Mouse (Mus musculus): ENCODE results near the gene Them7. TPM values are rescaled to one million over a fixed set of nuclear protein-coding genes. Genes with fewer than 3 reads are reported as not detected.
A peak's percentile ranks its signal among the peaks of the same experiment; 100 is the strongest.

Gene Them7
- polyA plus RNA-seq, 1 experiment from 2014 or later: 1.4 TPM

- peaks cover 34% of the 10 kb centered on the region for H3K4me1 ChIP-seq (replicated peaks)
- no peak for ATAC-seq (ENCODE audit: insufficient read depth)
- no peak overlapping the region for H3K9ac ChIP-seq
- no peak overlapping the region for H3K27ac ChIP-seq (replicated peaks)
- H3K4me2 ChIP-seq: no peak overlapping the region
- H3K36me3 ChIP-seq (replicated peaks): no peaks in the 10 kb centered on the region
- 26% methylated on average over 5 of the region's 5 CpGs for WGBS (ENCODE audit: insufficient replicate concordance)
- H3K27me3 ChIP-seq: no peaks in the 10 kb centered on the region
- no peak overlapping the region for H3K4me3 ChIP-seq (replicated peaks)
- no peaks in the 10 kb centered on the region for H3K9me3 ChIP-seq (replicated peaks)
Measured at GRCm38 (mm10) chr2:105417663-105418062, 193.5 kb downstream of the Them7 start.

GRCm38 (mm10) chr2:105418629-105419227 is 194.6 kb downstream of the Them7 start:
- Histone ChIP-seq H3K9me3 (replicated peaks) (no peaks in the 10 kb centered on the region), H3K27ac (replicated peaks) (no peak overlapping the region), H3K4me2 (no peak overlapping the region), H3K4me3 (replicated peaks) (no peak overlapping the region), H3K4me1 (replicated peaks) (peaks cover 32% of the 10 kb centered on the region), H3K36me3 (replicated peaks) (no peaks in the 10 kb centered on the region), H3K9ac (no peak overlapping the region), H3K27me3 (no peaks in the 10 kb centered on the region)
- WGBS (ENCODE audit: insufficient replicate concordance): 72% methylated on average over 12 of the region's 12 CpGs
- no peak for ATAC-seq (ENCODE audit: insufficient read depth)

- peak overlapping the region; percentile 46 for H3K4me2 ChIP-seq
Measured at GRCm38 (mm10) chr2:105427447-105427846, 203.3 kb downstream of the Them7 start.

DNA sequence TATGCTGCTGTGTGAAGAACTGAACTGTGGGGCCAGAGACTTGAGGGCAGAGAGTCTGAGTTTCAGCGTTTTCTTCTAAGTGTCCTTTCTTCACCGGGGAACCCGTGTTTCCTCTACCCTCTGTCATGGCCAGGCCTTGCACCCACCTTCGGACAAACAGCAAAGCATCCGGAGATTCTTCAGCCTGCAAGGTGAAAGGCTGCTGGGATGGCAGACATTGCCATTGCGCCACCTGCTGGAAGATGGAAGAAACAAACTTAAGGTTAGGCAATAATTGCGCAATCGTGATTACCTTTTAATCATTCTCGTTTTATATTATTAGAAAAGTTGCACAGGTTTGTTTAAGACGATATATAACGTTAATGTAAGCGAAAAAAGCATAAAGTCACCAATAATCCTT is 203.9 kb downstream of the Them7 start:
- no peak overlapping the region for H3K27ac ChIP-seq (replicated peaks)
- H3K9me3 ChIP-seq (replicated peaks): no peaks in the 10 kb centered on the region
- peaks cover 17% of the 10 kb centered on the region for H3K4me1 ChIP-seq (replicated peaks)
- H3K36me3 ChIP-seq (replicated peaks): no peaks in the 10 kb centered on the region
- no peak overlapping the region for H3K4me3 ChIP-seq (replicated peaks)
- H3K27me3 ChIP-seq: peaks cover 16% of the 10 kb centered on the region
- 0 out of 2 replicates have a peak, but pooled peaks have one; percentile 53 for ATAC-seq (ENCODE audit: insufficient read depth)
- no peak overlapping the region for H3K9ac ChIP-seq
- WGBS (ENCODE audit: insufficient replicate concordance): 2% methylated on average over 12 of the region's 12 CpGs
- peak overlapping the region; percentile 46 for H3K4me2 ChIP-seq

More at GRCm38 (mm10) chr2:105427447-105427846, 203.3 kb downstream of the Them7 start:
- no peak overlapping the region for H3K9ac ChIP-seq
- H3K27me3 ChIP-seq: peaks cover 16% of the 10 kb centered on the region
- peaks cover 17% of the 10 kb centered on the region for H3K4me1 ChIP-seq (replicated peaks)
- 32% methylated on average over 8 of the region's 8 CpGs for WGBS (ENCODE audit: insufficient replicate concordance)
- peak; percentile 86 for ATAC-seq (ENCODE audit: insufficient read depth)
- no peak overlapping the region for H3K4me3 ChIP-seq (replicated peaks)
- no peak overlapping the region for H3K27ac ChIP-seq (replicated peaks)
- no peaks in the 10 kb centered on the region for H3K9me3 ChIP-seq (replicated peaks)
- H3K36me3 ChIP-seq (replicated peaks): no peaks in the 10 kb centered on the region

- ATAC-seq (ENCODE audit: insufficient read depth): no peak
- 23% methylated on average over 6 of the region's 6 CpGs for WGBS (ENCODE audit: insufficient replicate concordance)
- H3K4me1 ChIP-seq (replicated peaks): peaks cover 17% of the 10 kb centered on the region
Measured at GRCm38 (mm10) chr2:105428467-105428866, 204.3 kb downstream of the Them7 start.

More at GRCm38 (mm10) chr2:105428467-105428866, 204.3 kb downstream of the Them7 start:
- H3K9me3 ChIP-seq (replicated peaks): no peaks in the 10 kb centered on the region
- H3K4me3 ChIP-seq (replicated peaks): no peak overlapping the region
- H3K4me2 ChIP-seq: no peak overlapping the region
- H3K27me3 ChIP-seq: peaks cover 16% of the 10 kb centered on the region
- no peak overlapping the region for H3K9ac ChIP-seq
- no peak overlapping the region for H3K27ac ChIP-seq (replicated peaks)
- no peaks in the 10 kb centered on the region for H3K36me3 ChIP-seq (replicated peaks)

Other genes with a start within 250 kb of the Them7 start
- gene Eif3m, start 207.2 kb upstream of the Them7 start, polyA plus RNA-seq (2015; fragmentation: Nextera tagmentation; extraction: Ambion mirVana): 123 and 131 TPM in 2 replicates
- gene Gm11060, start 132.3 kb upstream of the Them7 start, polyA plus RNA-seq (2015; fragmentation: Nextera tagmentation; extraction: Ambion mirVana): not detected in 2 replicates
- gene Wt1, start 97.8 kb upstream of the Them7 start, polyA plus RNA-seq (2015; fragmentation: Nextera tagmentation; extraction: Ambion mirVana): 1.3 and 1.5 TPM in 2 replicates
- gene Rcn1, start 175.0 kb downstream of the Them7 start, polyA plus RNA-seq (2015; fragmentation: Nextera tagmentation; extraction: Ambion mirVana): 16.9 and 17.4 TPM in 2 replicates

All from liver, embryonic 15.5 days (tissue).